Mouse (Mus musculus): Measurements from ENCODE around the gene Eme2. TPM values are rescaled to one million over a fixed set of nuclear protein-coding genes. Genes with fewer than 3 reads are reported as not detected.

The Eme2 gene
- polyA plus RNA-seq, 1 experiment from 2014 or later = 28.9 TPM

- Histone ChIP-seq H3K36me3 (ENCODE audit: control insufficient read depth, insufficient read depth, low read length) (no peaks in the 10 kb centered on the region), H3K4me2 (ENCODE audit: low read depth) (no peak overlapping the region)
- 89% methylated on average over 3 of the region's 3 CpGs for WGBS
Observed at GRCm38 (mm10) chr17:24855838-24856464, 38.9 kb downstream of the Eme2 start.

DNA sequence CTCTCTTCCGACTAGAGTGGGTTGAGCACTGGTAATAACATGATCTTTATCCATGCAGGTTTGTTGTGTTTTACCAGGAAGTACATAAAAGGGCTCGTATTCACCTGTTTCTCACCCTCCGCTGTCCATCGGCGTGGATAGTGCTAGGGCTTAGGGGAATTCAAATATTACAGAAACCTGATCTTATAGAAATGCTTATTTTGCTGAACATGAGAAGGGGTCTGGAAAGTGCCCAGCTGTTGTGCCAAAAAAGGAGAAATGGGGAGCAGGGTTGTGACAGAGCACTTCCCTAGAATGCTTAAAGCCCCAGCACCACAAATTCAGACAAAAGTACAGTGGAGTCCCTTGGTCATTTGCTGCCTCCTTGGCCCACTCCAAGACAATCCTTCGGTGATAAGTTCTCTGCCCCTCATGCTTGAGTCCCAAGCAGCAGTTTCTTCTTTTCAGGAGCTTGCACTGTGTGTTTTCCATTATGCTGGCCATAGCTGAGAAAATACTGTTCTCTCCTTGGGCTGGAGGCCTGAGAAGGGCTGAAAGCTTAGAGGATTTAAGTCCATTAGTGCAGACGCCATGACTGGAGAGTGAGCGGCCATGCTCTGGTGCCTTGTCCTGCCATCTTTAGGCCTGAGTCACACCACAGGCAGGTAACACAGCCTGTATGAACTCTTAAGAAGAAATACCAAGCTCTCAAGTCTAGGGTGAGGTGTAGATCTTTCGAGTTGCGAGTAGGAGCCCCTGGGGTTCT is 43.3 kb downstream of the Eme2 start:
- no peak for DNase-seq (ENCODE audit: low spot score)
- peaks cover 2% of the 10 kb centered on the region; the same call in 1 of the 2 replicates for H3K4me1 ChIP-seq (ENCODE audit: control insufficient read depth, insufficient read depth, low read length)
- H3K36me3 ChIP-seq (ENCODE audit: control insufficient read depth, insufficient read depth, low read length) = no peaks in the 10 kb centered on the region
- peak overlapping the region; percentile 64; the same call in 1 of the 2 replicates for H3K4me3 ChIP-seq (ENCODE audit: low read depth, low read length)
- no peak overlapping the region for H3K9ac ChIP-seq (ENCODE audit: low read length)
- H3K4me2 ChIP-seq (ENCODE audit: low read depth) = peak overlapping the region; percentile 81
- no peak overlapping the region for H3K27ac ChIP-seq (ENCODE audit: low read depth, low read length)
- no peak for ATAC-seq (ENCODE audit: insufficient read depth, low FRiP score, low TSS enrichment)
- 87% methylated on average over 10 of the region's 10 CpGs for WGBS
- no peaks in the 10 kb centered on the region for H3K9me3 ChIP-seq (ENCODE audit: control insufficient read depth, low read length)
- H3K27me3 ChIP-seq (ENCODE audit: control insufficient read depth, insufficient read depth, low read length) = no peaks in the 10 kb centered on the region

More at GRCm38 (mm10) chr17:24855838-24856464, 38.9 kb downstream of the Eme2 start:
- no peak overlapping the region for H3K4me3 ChIP-seq (ENCODE audit: low read depth, low read length)
- no peaks in the 10 kb centered on the region for H3K27me3 ChIP-seq (ENCODE audit: control insufficient read depth, insufficient read depth, low read length)
- ATAC-seq (ENCODE audit: insufficient read depth, low FRiP score, low TSS enrichment) (no peak), DNase-seq (ENCODE audit: low spot score) (no peak)
- H3K27ac ChIP-seq (ENCODE audit: low read depth, low read length) = no peak overlapping the region
- no peaks in the 10 kb centered on the region for H3K4me1 ChIP-seq (ENCODE audit: control insufficient read depth, insufficient read depth, low read length)
- no peaks in the 10 kb centered on the region for H3K9me3 ChIP-seq (ENCODE audit: control insufficient read depth, low read length)
- H3K9ac ChIP-seq (ENCODE audit: low read length) = no peak overlapping the region

GRCm38 (mm10) chr17:24850773-24851127 is 44.1 kb downstream of the Eme2 start:
- H3K4me3 ChIP-seq (ENCODE audit: low read depth, low read length) = peak overlapping the region; percentile 64
- H3K36me3 ChIP-seq (ENCODE audit: control insufficient read depth, insufficient read depth, low read length) = no peaks in the 10 kb centered on the region
- peak overlapping the region; percentile 40; the same call in 1 of the 2 replicates for H3K27ac ChIP-seq (ENCODE audit: low read depth, low read length)
- WGBS = 2% methylated on average over 20 of the region's 20 CpGs
- H3K27me3 ChIP-seq (ENCODE audit: control insufficient read depth, insufficient read depth, low read length) = no peaks in the 10 kb centered on the region
- no peaks in the 10 kb centered on the region for H3K9me3 ChIP-seq (ENCODE audit: control insufficient read depth, low read length)
- no peak for DNase-seq (ENCODE audit: low spot score)
- H3K9ac ChIP-seq (ENCODE audit: low read length) = peak overlapping the region; percentile 57
- peak overlapping the region; percentile 81 for H3K4me2 ChIP-seq (ENCODE audit: low read depth)
- H3K4me1 ChIP-seq (ENCODE audit: control insufficient read depth, insufficient read depth, low read length) = peaks cover 2% of the 10 kb centered on the region; the same call in 1 of the 2 replicates
- no peak for ATAC-seq (ENCODE audit: insufficient read depth, low FRiP score, low TSS enrichment)

- Histone ChIP-seq H3K36me3 (ENCODE audit: control insufficient read depth, insufficient read depth, low read length) (no peaks in the 10 kb centered on the region), H3K27me3 (ENCODE audit: control insufficient read depth, insufficient read depth, low read length) (no peaks in the 10 kb centered on the region), H3K4me2 (ENCODE audit: low read depth) (peak within 1 kb of the TSS; percentile 81), H3K27ac (ENCODE audit: low read depth, low read length) (peak within 1 kb of the TSS; percentile 83), H3K4me1 (ENCODE audit: control insufficient read depth, insufficient read depth, low read length) (peaks cover 2% of the 10 kb centered on the region; the same call in 1 of the 2 replicates), H3K9ac (ENCODE audit: low read length) (peak within 1 kb of the TSS; percentile 78), H3K4me3 (ENCODE audit: low read depth, low read length) (peak within 1 kb of the TSS; percentile 64), H3K9me3 (ENCODE audit: control insufficient read depth, low read length) (no peaks in the 10 kb centered on the region)
- ATAC-seq (ENCODE audit: insufficient read depth, low FRiP score, low TSS enrichment) (peak; percentile 100), DNase-seq (ENCODE audit: low spot score) (peak; percentile 94)
- under 1% methylated on average over 58 of the region's 58 CpGs for WGBS
Observed at GRCm38 (mm10) chr17:24850065-24850772, 44.7 kb downstream of the Eme2 start, which contains the start of gene Fahd1. Fahd1 (minus strand) TSS chr17:24850364.

GRCm38 (mm10) chr17:24849733-24850064 is 45.2 kb downstream of the Eme2 start:
- Histone ChIP-seq H3K4me2 (ENCODE audit: low read depth) (peak overlapping the region; percentile 81), H3K4me3 (ENCODE audit: low read depth, low read length) (peak overlapping the region; percentile 64), H3K27ac (ENCODE audit: low read depth, low read length) (peak overlapping the region; percentile 83), H3K27me3 (ENCODE audit: control insufficient read depth, insufficient read depth, low read length) (no peaks in the 10 kb centered on the region), H3K9ac (ENCODE audit: low read length) (peak overlapping the region; percentile 78), H3K9me3 (ENCODE audit: control insufficient read depth, low read length) (no peaks in the 10 kb centered on the region), H3K36me3 (ENCODE audit: control insufficient read depth, insufficient read depth, low read length) (no peaks in the 10 kb centered on the region), H3K4me1 (ENCODE audit: control insufficient read depth, insufficient read depth, low read length) (peaks cover 2% of the 10 kb centered on the region; the same call in 1 of the 2 replicates)
- no peak for DNase-seq (ENCODE audit: low spot score)
- peak; percentile 51; the same call in 1 of the 2 replicates for ATAC-seq (ENCODE audit: insufficient read depth, low FRiP score, low TSS enrichment)
- under 1% methylated on average over 21 of the region's 21 CpGs for WGBS

GRCm38 (mm10) chr17:24848600-24849031 is 46.3 kb downstream of the Eme2 start:
- H3K9me3 ChIP-seq (ENCODE audit: control insufficient read depth, low read length) = no peaks in the 10 kb centered on the region
- peaks cover 2% of the 10 kb centered on the region; the same call in 1 of the 2 replicates for H3K4me1 ChIP-seq (ENCODE audit: control insufficient read depth, insufficient read depth, low read length)
- H3K4me3 ChIP-seq (ENCODE audit: low read depth, low read length) = no peak overlapping the region
- no peak for DNase-seq (ENCODE audit: low spot score)
- H3K27ac ChIP-seq (ENCODE audit: low read depth, low read length) = no peak overlapping the region
- H3K36me3 ChIP-seq (ENCODE audit: control insufficient read depth, insufficient read depth, low read length) = no peaks in the 10 kb centered on the region
- H3K4me2 ChIP-seq (ENCODE audit: low read depth) = peak overlapping the region; percentile 81; the same call in 1 of the 2 replicates
- no peak overlapping the region for H3K9ac ChIP-seq (ENCODE audit: low read length)
- H3K27me3 ChIP-seq (ENCODE audit: control insufficient read depth, insufficient read depth, low read length) = no peaks in the 10 kb centered on the region
- no peak for ATAC-seq (ENCODE audit: insufficient read depth, low FRiP score, low TSS enrichment)

- H3K9ac ChIP-seq (ENCODE audit: low read length) = no peak overlapping the region
- DNase-seq (ENCODE audit: low spot score) = no peak
- no peak overlapping the region for H3K4me3 ChIP-seq (ENCODE audit: low read depth, low read length)
- WGBS = 89% methylated on average over 1 of the region's 1 CpGs
- no peak overlapping the region for H3K27ac ChIP-seq (ENCODE audit: low read depth, low read length)
- H3K36me3 ChIP-seq (ENCODE audit: control insufficient read depth, insufficient read depth, low read length) = no peaks in the 10 kb centered on the region
- H3K4me1 ChIP-seq (ENCODE audit: control insufficient read depth, insufficient read depth, low read length) = peaks cover 2% of the 10 kb centered on the region; the same call in 1 of the 2 replicates
- H3K4me2 ChIP-seq (ENCODE audit: low read depth) = no peak overlapping the region
- no peaks in the 10 kb centered on the region for H3K27me3 ChIP-seq (ENCODE audit: control insufficient read depth, insufficient read depth, low read length)
- no peak for ATAC-seq (ENCODE audit: insufficient read depth, low FRiP score, low TSS enrichment)
- no peaks in the 10 kb centered on the region for H3K9me3 ChIP-seq (ENCODE audit: control insufficient read depth, low read length)
Observed at GRCm38 (mm10) chr17:24847386-24847785, 47.5 kb downstream of the Eme2 start.

- no peaks in the 10 kb centered on the region for H3K9me3 ChIP-seq (ENCODE audit: control insufficient read depth, low read length)
- no peak for ATAC-seq (ENCODE audit: insufficient read depth, low FRiP score, low TSS enrichment)
- H3K4me1 ChIP-seq (ENCODE audit: control insufficient read depth, insufficient read depth, low read length) = peaks cover 2% of the 10 kb centered on the region; the same call in 1 of the 2 replicates
- no peak overlapping the region for H3K4me3 ChIP-seq (ENCODE audit: low read depth, low read length)
- no peaks in the 10 kb centered on the region for H3K27me3 ChIP-seq (ENCODE audit: control insufficient read depth, insufficient read depth, low read length)
- no peak overlapping the region for H3K27ac ChIP-seq (ENCODE audit: low read depth, low read length)
- H3K9ac ChIP-seq (ENCODE audit: low read length) = no peak overlapping the region
- 46% methylated on average over 9 of the region's 9 CpGs for WGBS
- H3K4me2 ChIP-seq (ENCODE audit: low read depth) = no peak overlapping the region
- H3K36me3 ChIP-seq (ENCODE audit: control insufficient read depth, insufficient read depth, low read length) = no peaks in the 10 kb centered on the region
- DNase-seq (ENCODE audit: low spot score) = no peak
Observed at GRCm38 (mm10) chr17:24844525-24844924, 50.4 kb downstream of the Eme2 start.
